Mouse (Mus musculus): ENCODE data around the gene Nsf. TPM values are rescaled to one million over a fixed set of nuclear protein-coding genes. Genes with fewer than 3 reads are reported as not detected.
A peak's percentile ranks its signal among the peaks of the same experiment; 100 is the strongest.
"Not testable (repeated sequence)": the region's sequence is repeated elsewhere in the genome, so short reads cannot be mapped to it uniquely, and the experiment has no call there.

Nsf gene
- polyA plus RNA-seq, 1 experiment, result 470 TPM

- TF ChIP-seq POLR2A (IDR thresholded peaks at IDR 0.05; ENCODE audit: extremely low read depth, insufficient read depth, low read length) (no peak), CTCF (IDR thresholded peaks at IDR 0.05; ENCODE audit: extremely low read depth, insufficient read depth, low read length) (no peak)
- Histone ChIP-seq H3K4me3 (ENCODE audit: insufficient read depth, low read length) (no peak overlapping the region), H3K27ac (ENCODE audit: insufficient read depth, low read length) (no peak overlapping the region), H3K4me1 (ENCODE audit: control insufficient read depth, insufficient read depth, low read length) (peaks cover 8% of the 10 kb centered on the region; the same call in 1 of the 2 replicates)
Measured at GRCm38 (mm10) chr11:103884749-103885383, 69.0 kb downstream of the Nsf start.

- H3K4me1 ChIP-seq (ENCODE audit: control insufficient read depth, insufficient read depth, low read length), result peaks cover 7% of the 10 kb centered on the region; the same call in 1 of the 2 replicates
- no peak overlapping the region for H3K4me3 ChIP-seq (ENCODE audit: insufficient read depth, low read length)
- TF ChIP-seq POLR2A (IDR thresholded peaks at IDR 0.05; ENCODE audit: extremely low read depth, insufficient read depth, low read length) (no peak), CTCF (IDR thresholded peaks at IDR 0.05; ENCODE audit: extremely low read depth, insufficient read depth, low read length) (no peak)
- H3K27ac ChIP-seq (ENCODE audit: insufficient read depth, low read length), result no peak overlapping the region
Measured at GRCm38 (mm10) chr11:103883793-103884192, 70.1 kb downstream of the Nsf start.

DNA sequence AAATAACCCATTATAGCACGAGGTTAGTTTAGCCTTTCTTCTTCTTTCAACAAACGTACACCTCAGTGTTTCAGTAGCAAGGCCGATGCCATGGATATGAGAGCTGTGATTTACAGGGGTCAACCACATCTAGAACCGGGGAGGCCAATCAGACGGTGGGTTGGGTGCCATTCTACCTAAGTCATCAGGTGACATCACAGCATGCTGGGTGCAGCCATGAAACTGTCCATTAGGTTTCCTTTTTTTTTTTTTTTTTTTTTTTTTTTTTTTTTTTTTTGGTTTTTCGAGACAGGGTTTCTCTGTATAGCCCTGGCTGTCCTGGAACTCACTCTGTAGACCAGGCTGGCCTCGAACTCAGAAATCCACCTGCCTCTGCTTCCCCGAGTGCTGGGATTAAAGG lies 74.4 kb downstream of the Nsf start:
- H3K27ac ChIP-seq (ENCODE audit: insufficient read depth, low read length); H3K4me3 ChIP-seq (ENCODE audit: insufficient read depth, low read length); H3K4me1 ChIP-seq (ENCODE audit: control insufficient read depth, insufficient read depth, low read length): not testable (repeated sequence)

DNA sequence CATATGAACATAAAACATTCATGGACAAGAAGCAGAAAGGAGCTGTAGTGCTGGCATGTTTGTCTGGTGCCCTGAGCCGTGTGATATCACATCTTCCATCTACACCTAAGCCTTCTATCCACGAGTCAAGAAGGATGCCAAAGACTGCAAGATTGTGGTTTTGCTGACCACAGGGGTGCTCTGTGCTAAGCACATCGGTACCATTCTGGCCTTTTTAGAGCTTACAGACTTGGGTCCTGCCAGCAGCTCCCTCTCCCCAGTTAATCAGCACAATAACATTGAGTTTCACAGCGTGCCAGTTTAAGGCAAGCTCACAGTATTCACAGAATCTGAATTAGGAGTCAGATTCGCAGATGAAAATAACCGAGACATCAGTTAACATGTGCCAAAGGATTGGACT lies 75.4 kb downstream of the Nsf start:
- no peaks in the 10 kb centered on the region; the same call in none of the 2 replicates for H3K4me1 ChIP-seq (ENCODE audit: control insufficient read depth, insufficient read depth, low read length)
- H3K4me3 ChIP-seq (ENCODE audit: insufficient read depth, low read length), result no peak overlapping the region
- H3K27ac ChIP-seq (ENCODE audit: insufficient read depth, low read length), result peak overlapping the region; percentile 2; the same call in 1 of the 2 replicates
- TF ChIP-seq POLR2A (IDR thresholded peaks at IDR 0.05; ENCODE audit: extremely low read depth, insufficient read depth, low read length) (no peak), CTCF (IDR thresholded peaks at IDR 0.05; ENCODE audit: extremely low read depth, insufficient read depth, low read length) (no peak)

GRCm38 (mm10) chr11:103870352-103870751 lies 83.5 kb downstream of the Nsf start:
- peaks cover 1% of the 10 kb centered on the region for H3K4me1 ChIP-seq (ENCODE audit: control insufficient read depth, insufficient read depth, low read length)
- H3K27ac ChIP-seq (ENCODE audit: insufficient read depth, low read length), result no peak overlapping the region
- TF ChIP-seq POLR2A (IDR thresholded peaks at IDR 0.05; ENCODE audit: extremely low read depth, insufficient read depth, low read length) (no peak), CTCF (IDR thresholded peaks at IDR 0.05; ENCODE audit: extremely low read depth, insufficient read depth, low read length) (no peak)
- no peak overlapping the region for H3K4me3 ChIP-seq (ENCODE audit: insufficient read depth, low read length)

DNA sequence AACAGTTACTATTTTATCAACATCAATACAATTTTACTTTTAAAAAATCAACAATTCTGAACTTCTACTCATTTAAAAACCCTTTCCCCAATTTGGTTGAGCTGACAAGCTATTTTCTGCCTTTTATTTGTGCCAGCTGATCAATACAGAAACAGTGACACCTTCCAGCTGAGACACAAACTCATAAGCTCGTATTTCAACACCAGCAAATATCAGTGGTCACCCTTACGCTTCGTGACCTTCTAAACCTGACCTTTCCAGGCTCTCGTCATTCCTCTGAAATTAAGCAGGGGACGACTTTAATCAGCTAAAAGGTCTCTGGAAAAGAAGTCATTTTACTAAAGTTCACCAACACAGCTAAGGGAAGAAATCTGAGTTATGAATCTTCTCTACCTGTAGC lies 86.2 kb downstream of the Nsf start:
- Histone ChIP-seq H3K27ac (ENCODE audit: insufficient read depth, low read length) (no peak overlapping the region), H3K4me3 (ENCODE audit: insufficient read depth, low read length) (no peak overlapping the region), H3K4me1 (ENCODE audit: control insufficient read depth, insufficient read depth, low read length) (peaks cover 2% of the 10 kb centered on the region; the same call in 1 of the 2 replicates)
- TF ChIP-seq POLR2A (IDR thresholded peaks at IDR 0.05; ENCODE audit: extremely low read depth, insufficient read depth, low read length) (no peak), CTCF (IDR thresholded peaks at IDR 0.05; ENCODE audit: extremely low read depth, insufficient read depth, low read length) (no peak)

DNA sequence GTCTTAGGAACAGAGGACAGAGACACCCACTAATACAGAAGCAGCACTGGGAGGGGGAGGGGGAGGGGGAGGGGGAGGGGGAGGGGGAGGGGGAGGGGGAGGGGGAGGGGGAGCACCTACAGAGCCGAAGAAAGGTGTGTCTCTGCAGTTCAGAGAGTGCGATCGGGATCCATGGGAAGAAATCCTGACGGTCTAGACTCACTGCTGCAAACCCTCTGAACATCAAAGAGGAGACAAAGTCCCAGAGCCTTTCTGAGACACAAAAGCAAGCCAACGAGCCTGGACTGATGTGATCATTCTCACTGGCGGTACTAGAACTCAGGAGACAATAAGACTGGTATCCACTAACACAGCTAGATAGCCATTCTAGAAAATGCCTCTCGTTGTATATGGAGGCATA lies 88.5 kb downstream of the Nsf start:
- TF ChIP-seq POLR2A (IDR thresholded peaks at IDR 0.05; ENCODE audit: extremely low read depth, insufficient read depth, low read length) (no peak), CTCF (IDR thresholded peaks at IDR 0.05; ENCODE audit: extremely low read depth, insufficient read depth, low read length) (no peak)
- H3K4me3 ChIP-seq (ENCODE audit: insufficient read depth, low read length), result no peak overlapping the region
- H3K4me1 ChIP-seq (ENCODE audit: control insufficient read depth, insufficient read depth, low read length), result peaks cover 2% of the 10 kb centered on the region; the same call in 1 of the 2 replicates
- H3K27ac ChIP-seq (ENCODE audit: insufficient read depth, low read length), result no peak overlapping the region

DNA sequence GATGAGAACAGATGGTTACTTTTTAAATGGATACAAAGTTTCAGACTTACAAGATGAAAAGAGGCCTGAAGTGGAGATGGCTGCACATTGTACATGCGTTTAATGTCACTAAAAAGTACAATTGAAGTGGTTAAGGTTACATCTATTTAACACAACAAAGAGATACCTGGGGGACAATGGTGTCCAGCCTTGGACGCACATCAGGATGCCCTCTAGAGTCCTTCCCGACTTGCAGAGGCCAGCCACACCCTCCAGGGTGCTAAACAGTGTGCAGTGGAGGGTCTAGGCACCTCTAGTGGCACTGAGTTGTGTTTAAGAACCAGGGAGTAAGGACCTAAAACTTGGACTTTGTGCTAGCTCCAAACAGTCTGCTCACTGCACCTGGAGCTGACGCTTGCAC lies 89.4 kb downstream of the Nsf start:
- Histone ChIP-seq H3K4me1 (ENCODE audit: control insufficient read depth, insufficient read depth, low read length) (peaks cover 2% of the 10 kb centered on the region; the same call in 1 of the 2 replicates), H3K4me3 (ENCODE audit: insufficient read depth, low read length) (no peak overlapping the region), H3K27ac (ENCODE audit: insufficient read depth, low read length) (no peak overlapping the region)
- TF ChIP-seq POLR2A (IDR thresholded peaks at IDR 0.05; ENCODE audit: extremely low read depth, insufficient read depth, low read length) (no peak), CTCF (IDR thresholded peaks at IDR 0.05; ENCODE audit: extremely low read depth, insufficient read depth, low read length) (no peak)

DNA sequence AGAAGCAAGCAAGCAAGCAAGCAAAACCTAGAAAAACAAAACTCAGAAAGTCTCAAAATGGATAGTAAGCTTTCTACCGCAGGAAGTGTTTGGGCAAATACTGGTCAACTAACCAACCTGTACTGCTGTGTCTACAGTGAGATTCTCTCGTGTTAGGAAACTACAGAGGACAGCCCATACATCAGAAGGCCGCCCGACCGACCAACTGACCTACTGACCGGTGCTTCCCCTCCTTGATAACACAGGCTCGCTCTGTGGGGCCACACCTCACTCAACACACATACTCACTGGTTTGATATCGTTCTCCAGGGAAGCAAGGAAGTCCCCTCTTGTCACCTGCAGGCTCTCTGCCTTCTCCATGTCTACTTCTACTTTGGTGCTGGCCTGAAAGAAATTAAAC lies 90.9 kb downstream of the Nsf start:
- Histone ChIP-seq H3K27ac (ENCODE audit: insufficient read depth, low read length) (no peak overlapping the region), H3K4me3 (ENCODE audit: insufficient read depth, low read length) (no peak overlapping the region), H3K4me1 (ENCODE audit: control insufficient read depth, insufficient read depth, low read length) (peaks cover 2% of the 10 kb centered on the region; the same call in 1 of the 2 replicates)
- TF ChIP-seq CTCF (IDR thresholded peaks at IDR 0.05; ENCODE audit: extremely low read depth, insufficient read depth, low read length), result no peak
- no peak for TF ChIP-seq POLR2A (IDR thresholded peaks at IDR 0.05; ENCODE audit: extremely low read depth, insufficient read depth, low read length)

DNA sequence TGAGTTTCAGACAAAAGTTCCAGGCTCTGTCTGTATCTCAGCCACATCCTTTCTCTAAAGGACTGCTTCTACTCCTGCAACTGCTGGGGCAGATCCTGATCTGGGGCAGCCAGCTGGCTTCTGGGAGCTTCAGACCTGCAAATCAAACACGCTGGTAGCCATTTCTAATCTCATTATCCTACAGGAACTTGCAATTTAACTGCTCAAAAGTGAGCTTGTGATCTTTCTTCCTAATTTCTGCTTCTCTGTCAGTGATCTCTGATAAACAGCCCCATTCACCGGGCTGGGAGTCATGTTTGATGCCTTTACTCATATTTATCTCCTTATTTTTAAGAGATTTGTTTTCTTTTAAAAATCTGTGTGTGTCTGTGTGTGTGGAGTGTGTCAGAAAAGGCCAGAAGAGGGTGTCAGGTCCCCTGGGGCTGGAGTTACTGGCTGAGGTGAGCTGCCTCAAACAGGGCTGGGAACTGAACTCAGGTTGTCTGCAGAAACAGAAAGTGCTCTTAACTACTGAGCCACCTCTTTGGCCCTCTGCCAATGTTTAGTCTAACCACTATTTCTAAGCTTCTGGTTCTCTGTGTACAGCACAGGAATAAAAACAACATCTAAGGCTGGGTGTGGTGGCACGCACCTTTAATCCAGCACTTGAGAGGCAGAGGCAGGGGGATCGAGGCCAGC lies 93.8 kb downstream of the Nsf start:
- TF ChIP-seq POLR2A (IDR thresholded peaks at IDR 0.05; ENCODE audit: extremely low read depth, insufficient read depth, low read length), result no peak
- TF ChIP-seq CTCF (IDR thresholded peaks at IDR 0.05; ENCODE audit: extremely low read depth, insufficient read depth, low read length), result no peak
- no peaks in the 10 kb centered on the region for H3K4me1 ChIP-seq (ENCODE audit: control insufficient read depth, insufficient read depth, low read length)
- no peak overlapping the region for H3K4me3 ChIP-seq (ENCODE audit: insufficient read depth, low read length)

More for the DNA sequence above, 93.8 kb downstream of the Nsf start:
- no peak overlapping the region for H3K27ac ChIP-seq (ENCODE audit: insufficient read depth, low read length)
